Mouse (Mus musculus) kidney, postnatal 14 days (tissue): Measurements from ENCODE around the gene Mdfi.
A peak's percentile ranks its signal among the peaks of the same experiment; 100 is the strongest.

Experiments used
- DNase-seq: peaks from one replicate; pipeline ENCODE4 v3.0.0; 2022; ENCODE audit warnings: mixed read lengths

Mdfi gene

DNA sequence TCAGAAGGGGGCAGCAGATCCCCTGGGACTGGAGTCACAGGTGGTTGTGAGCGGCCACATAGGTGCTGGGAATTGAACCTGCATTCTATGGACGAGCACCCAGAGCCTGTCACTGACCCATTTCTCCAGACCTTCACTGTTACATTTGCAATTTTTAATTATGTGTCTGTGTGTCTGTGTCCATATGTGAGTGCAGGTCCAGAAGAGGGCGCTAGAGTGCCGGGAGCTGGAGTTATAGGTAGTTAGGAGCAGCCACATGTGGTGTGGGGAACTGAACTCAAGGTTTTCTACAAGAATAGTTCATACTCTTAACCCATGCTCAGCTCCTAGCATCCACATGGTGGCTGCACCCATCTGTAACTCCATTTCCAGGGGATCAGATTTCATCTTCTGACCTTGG, 37.5 kb downstream of the Mdfi start:
- DNase-seq: peak; percentile 7

DNA sequence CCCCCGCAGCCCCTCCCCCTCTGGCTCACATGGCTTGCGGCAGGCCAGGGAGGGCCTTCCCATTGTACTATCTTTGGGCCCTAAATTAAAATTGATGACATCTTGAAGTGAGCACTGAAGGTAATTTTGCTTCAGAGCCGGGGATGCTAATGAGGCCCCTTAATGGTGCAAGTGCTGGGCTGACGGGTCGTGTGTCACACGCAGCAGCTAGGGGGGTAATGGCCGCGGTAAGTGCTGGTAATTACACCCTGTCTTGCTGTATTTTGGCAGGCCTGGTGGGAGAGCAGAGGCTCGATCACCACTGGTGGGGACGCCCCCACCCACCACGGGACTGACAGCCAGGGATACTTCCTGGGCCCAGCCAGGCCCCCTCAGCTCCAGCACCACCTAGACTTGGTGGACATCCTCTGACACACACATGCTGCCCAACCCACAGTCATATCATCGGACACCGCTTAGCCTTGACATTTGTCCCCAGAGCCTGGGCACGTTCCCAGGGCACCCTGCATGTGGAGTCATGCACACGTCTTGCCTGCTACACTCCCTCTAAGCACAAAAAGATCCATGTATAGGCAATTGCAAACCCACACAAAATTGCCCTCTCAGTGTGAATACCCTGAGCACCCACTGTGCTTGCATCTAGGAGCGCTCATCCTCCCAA, 38.2 kb downstream of the Mdfi start:
- DNase-seq: peak; percentile 3

DNA sequence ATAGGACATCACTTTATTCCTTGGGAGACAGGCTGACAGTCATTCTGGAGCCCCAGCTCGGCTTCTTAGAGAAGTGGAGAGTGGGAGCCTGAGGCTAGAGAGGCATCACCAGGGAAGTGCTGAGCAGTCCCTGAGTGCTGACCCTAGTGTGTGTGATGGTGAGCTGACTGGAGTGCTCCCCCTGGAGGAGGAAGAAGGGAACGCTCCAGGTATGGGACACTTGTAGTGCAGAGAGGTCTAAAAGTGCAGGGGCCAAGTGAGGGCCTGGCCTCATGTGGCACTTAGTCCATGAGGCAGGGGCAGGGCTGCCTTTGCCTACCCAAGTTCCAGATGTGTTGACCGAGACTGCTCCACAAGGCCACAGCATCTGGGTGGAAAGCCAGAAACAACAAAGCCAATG, 39.0 kb downstream of the Mdfi start:
- peak; percentile 66 for DNase-seq

DNA sequence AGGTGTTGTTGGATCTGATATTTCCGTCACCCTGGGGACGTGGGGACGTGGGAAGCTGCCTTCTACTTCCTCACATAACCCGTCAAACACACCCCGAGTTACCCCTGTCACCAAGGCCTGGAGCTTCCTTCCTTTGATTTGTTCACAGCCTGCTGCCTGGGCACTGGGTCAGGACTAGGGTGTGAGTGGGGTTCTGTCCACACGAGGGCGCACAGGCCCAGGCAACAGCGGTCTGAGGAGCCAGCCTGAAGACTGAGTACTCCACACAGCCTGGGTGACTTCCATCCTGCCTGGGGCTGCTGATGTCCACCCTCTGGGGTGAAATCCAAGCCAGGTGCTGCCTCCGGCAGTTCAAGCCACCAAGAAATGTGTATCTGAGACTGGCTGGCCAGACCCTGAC, 41.1 kb downstream of the Mdfi start:
- peak; percentile 91 for DNase-seq

DNA sequence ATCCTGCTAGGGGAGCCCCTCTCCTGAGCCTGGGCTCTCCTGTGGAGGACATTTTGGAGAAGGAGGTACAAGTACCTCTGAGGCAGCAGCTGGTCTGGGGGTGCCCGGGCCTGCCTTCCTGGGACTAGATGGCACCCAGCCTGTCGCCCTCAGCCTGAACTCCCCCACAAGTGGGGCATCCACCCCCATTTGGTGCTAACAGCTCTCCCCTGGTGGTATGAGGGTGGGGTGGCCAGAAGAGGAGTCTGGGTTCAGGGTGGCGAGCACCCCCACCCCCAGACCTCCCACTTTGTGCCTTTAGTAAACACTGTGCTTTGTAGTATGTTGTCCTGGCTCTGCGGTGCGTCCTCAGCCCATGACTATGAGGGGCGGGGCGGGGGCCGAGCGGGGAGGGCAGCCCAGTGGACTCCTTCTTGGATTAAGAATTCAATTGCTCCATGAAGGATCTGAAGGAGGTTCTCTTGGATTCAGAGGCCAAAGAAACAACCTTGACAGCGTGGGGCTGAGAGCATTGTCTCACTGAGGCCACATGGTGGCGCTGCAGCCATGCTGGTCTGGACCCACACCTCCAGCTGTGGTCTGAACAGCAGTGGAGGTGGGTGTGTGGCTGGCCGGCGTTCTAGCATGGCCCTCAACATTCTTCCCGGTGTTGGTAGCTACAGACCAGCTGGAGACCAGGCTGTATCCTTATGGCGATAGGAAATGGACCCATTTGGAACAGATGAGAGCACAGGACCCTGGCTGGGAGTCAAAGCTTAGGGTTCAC, 42.2 kb downstream of the Mdfi start:
- peak; percentile 79 for DNase-seq

DNA sequence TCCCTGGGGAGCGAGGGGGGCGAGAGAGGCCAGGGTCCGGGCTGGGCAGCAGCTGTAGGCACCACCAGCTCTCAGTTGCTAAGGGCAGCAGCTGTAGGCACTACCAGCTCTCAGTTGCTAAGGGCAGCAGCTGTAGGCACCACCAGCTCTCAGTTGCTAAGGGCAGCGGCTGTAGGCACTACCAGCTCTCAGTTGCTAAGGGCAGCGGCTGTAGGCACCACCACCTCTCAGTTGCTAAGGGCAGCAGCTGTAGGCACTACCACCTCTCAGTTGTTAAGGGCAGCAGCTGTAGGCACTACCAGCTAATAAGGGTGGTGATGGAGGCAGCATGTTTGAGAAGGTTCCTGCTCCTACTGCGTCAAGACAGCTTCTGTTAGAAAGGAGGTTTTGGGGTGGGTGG, 45.5 kb downstream of the Mdfi start:
- DNase-seq: no peak

DNA sequence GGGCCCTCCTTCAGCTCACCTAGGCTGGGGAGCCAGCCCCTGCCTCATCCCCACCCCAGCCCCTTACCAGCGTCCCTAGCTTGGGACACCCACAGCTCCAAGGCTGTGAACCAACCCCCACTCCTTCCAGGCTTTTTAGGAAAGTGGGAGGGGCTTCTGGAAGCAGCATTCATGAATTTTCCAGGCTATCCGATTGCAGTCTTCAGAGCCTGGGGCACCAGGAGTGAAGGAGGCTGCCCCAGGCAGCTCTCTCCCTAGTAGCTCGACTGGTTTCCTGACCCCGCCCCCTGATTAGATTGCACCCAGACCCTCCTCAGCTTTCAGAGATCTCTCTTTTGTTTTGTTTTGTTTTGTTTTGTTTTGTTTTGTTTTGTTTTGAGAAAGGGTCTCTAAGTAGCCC, 46.2 kb downstream of the Mdfi start:
- DNase-seq: no peak

DNA sequence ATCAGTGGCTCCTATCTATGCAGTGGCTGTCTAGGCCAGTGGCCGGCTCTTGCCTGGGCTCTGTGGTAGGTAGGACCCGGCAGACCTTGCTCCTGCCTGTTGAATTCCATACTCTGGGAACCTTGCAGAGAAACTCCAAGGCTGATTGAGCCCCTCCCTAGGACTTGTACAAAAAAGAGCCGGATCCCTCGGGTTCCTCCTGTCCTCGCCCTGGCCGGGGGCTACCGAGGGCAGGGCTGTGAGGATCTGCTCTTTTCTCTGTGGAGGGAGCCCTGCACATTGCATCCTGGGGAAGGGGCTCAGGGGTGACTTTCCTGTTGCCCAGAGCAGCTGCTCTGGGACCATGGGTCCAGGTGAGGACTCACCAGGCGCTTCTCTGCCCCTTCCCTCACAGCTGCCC, 46.9 kb downstream of the Mdfi start:
- DNase-seq: no peak

DNA sequence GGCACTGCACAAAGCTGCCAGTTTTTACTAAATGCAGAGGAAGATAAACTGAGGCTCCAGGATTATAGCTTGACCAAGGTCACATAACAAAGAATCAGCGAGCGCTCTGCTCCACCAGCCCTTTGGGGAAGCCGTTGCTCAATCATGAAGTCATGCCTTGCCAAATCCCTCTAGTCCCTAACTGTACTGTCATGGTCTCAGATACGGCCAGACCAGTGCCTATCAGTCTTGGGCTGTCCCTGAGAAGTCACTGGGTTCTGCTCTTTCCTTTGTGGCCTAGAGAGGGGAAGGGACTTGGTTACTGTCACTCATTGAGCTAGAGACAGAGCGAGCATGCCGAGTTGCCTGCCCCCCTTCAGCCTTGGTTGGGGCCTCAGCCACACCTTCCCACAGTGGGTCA, 50.1 kb downstream of the Mdfi start:
- DNase-seq: no peak

DNA sequence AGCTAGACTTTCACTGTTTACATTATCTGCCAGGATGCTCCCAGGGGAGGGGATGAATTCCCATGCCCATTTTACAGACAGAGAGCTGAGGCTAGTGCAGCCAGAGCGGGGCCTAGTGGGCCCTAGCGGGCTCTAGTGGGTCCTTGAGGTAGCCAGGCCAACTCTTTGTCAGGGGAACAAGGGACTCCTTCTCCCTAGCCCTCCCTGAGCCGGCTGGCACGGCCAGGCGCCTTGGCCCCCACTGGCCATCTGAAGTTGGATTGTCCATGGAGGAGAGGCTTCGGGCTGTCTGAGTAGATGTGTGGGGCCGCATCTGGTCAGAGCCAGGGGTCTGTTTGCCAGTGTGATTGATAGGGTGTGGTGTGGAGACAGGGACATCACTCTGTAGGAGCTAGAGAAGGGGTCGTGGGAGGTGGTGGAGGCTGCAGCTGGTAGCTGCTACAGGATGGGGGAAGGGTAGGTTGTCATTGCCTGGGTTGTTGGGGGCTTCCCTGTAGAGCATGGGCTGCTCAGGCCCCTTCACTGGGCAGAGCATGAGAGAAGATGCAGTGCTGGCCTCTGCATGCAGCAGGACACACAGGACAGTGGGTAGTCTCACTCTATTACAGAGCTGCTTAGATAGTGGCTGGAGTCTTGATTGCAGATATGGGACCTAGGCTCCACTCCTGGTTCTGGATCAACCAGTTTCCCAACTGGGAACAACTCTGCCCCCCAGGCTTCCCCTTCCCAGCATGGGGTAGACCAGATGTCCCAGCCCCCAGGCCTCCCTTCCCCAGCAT, 50.9 kb downstream of the Mdfi start:
- DNase-seq: no peak

DNA sequence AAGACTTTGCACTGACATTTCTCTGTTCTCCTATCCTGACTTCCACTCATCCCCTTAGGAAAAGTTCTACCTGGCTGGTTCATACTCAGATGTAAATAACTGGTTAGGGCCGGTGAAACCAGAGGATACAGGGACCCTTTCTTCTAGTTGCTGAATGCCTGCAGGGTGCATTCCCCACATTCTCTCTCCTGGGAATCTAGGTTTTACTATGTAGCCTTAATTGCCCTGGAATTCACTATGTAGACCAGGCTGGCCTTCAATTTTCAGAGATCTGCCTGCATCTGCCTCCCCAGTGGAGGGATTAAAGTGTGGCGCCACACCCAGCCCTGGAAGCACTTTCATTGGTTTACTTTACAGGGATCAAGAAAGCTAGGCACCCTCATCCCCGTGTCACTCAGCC, 52.0 kb downstream of the Mdfi start:
- no peak for DNase-seq

DNA sequence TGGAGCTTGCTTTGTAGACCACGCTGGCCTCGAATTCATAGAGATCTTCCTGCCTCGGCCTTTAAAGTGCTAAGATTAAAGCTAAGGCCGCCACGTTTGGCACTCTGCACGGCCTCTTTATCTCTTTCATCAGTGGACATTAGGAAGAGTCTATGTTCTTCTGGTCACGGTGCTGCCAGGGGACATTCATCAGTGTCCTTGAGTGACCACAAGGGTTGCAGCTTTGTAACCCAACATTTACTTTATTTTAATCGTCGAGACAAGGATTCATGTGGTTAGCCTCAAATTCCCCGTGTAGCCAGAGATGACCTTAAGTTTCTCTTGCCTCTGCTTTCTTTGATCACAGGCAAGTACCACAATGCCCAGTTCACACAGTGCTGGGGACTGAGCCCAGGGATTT, 54.0 kb downstream of the Mdfi start:
- DNase-seq: no peak

DNA sequence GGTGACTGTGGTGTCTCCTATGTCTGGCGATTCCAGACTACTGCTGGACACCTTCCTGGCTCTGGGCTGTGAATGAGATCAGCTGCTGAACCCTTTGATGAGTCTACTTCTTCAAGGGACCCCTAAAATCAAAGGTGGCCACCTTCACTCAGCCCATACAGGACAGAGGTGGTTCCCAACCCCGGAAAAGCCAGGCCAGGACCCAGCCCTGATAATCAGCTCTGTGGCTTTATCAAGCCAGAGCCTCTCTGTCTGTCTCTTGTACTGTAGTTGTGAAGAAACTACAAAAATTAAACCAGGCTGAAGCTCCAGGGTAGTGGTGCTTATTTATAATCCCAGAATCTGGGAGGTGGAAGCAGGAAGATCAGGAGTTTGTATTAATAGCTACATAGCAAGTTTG, 57.4 kb downstream of the Mdfi start:
- DNase-seq: no peak

DNA sequence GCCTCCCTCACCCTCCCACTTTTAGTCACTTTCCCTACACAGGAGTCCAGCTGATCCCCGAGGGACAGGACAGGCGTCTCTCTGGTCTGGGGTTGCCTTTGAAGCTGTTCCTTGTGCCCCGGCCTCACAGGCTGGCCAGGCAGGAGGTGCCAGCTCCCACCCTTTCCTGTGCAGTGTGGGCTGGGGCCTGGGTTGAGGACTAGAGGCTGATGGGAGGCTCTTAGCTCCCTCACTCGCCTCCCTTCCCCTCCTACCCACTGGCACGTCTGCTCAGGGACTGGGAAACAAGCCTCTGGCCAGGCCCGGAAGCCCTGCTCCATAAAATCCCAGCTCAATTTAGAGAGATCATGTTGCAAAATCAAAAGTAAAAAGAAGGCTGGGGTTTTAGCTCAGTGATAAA, 60.9 kb downstream of the Mdfi start:
- DNase-seq: no peak

DNA sequence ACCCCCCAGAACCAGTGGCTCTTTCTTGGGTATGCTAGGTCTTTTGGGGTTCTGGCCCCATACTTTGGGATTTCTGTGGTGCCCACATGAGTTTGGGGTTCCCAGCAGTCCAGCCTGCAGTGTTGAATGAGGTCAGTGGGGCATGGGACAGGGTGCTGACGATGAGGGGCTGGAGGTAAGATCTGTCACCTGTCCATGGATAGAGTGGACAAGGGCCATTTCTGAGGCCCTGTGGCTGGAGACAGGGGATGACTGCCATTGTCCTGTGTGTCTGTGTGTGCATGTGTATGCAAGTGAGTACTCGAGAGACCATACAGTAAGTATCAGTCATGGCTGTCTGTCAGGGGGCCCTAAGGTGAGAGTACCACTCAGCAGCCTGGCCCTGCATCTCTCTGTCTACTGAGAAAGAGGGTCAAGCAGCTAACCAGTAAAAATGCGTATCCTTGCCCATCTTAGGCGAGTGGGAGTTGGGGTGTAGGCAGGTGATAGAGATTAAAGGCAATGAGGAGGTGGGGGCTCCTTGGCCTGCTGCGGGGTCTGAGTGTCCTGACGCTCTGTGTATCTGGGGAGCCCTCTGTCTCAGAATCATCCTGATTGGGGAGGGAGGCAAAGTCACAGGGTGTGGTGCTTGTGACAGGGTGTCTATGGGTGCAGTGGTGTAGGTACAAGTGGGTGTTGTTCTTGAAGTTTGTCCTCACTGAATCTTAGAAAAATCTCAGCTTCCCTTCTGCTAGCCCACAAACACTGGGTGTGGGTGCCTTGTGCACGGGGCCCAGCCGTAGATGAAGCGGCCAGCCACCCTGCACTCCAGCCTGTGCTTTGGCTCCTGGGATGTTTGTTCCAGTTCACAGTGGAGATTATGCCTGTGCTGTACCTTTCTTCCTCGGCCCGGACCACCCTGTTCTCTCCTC, 64.8 kb downstream of the Mdfi start:
- DNase-seq: no peak

DNA sequence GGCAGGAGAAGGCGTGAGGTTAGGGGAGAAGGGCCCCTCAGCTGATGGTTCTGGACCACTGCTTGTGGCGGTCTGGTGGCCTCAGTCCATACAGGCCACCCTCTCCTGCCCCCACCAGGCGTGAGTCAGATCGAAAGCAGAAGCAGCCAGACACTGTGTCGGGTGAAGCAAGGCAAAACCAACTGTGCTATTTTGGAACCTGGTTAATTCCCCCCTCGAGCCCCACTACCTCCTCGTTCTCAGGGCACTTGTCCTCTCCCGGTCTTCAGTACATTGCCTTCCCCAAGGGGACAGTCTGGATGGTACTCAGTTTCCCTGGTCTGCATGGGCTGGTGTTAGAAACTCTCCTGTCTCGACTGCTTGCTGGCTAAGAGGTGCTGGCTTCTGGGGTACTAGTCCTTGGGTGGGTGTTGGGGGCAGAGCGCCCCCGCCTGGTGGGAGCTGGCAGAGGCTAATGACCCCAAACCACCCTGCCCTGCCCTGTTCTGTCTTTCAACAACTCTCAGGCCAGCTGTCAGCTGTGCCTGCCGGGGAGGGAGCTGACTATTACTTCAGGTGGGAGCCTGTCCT, 65.7 kb downstream of the Mdfi start:
- no peak for DNase-seq

DNA sequence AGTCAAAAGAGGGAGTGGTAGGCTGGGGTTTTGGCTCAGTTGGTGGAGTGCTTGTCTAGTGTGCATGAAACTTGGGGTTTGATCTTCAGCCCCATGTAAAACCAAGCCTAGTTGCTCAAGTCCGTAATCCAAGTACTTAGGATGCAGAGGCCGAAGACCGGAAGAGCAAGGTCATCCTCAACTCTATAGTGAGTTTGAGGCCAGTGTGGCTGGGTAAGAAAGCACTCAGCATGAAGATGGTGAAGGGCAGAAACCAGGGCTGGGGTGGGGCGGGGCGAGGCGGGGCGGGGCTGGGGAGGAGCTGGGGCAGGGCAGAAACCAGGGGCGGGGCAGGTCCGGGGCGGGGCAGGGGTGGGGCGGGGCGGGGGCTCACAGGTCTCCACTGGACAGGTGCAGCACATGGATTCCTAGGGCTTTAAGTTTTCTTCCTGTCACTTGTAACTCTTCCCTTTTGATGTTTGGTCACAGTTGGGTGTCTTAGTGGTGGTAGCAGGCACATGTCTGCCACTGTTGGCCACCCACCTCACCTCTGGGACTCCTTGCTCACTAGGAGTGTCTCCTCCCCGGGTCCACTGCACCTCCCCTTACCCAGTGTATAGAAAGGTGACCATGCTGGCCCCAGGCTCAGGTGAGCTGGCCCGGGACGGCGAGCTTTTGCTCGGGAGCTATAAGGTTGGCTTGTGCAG, 66.9 kb downstream of the Mdfi start:
- no peak for DNase-seq

DNA sequence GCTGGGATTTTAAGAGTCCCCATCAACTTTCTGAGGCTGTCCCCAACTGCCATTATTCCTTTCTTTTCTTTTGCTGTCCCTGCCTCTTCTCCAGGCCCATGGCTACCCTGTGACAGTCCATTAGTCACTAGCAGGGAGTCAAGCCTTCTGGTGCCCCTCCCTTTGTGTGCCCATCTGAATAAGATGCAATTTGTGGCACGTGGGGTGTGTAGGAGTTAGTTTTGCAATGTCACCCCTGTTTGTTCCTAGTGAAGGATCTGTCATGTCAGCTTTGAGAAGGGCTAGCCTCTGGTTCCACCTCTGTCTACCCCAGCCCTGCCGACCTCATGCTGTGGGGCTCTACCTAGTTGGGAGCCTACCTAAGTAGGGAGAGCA, 67.4 kb downstream of the Mdfi start:
- no peak for DNase-seq

DNA sequence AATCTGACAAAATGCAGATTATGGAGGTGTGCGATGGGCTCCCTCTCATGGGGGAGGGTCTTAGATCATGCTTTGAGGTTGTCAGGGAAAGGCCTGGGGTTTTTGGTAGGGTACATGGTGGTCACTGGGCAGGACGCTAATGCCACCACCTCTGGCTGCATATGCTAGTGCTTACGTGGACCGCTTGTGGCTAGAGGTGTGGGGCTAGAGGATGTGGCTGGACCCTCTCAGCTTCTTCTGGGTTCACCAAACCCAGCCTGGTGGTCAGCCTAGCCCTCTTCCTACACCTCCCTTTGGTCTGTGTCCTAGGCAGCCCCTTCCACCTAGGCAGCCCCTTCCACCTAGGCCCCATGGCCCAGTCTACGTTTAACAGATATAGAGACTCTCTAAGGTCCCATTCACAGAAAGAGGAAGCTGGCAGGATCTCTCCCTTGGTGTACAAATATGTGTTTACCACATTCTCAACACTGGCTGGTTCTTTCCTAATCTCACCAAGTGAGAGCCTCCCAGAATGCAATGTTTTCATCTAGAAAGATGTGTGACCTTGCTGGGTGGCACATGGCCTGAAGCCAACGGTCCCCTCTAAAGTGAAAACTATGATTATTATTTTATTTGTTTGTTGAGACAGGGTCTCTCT, 68.0 kb downstream of the Mdfi start:
- no peak for DNase-seq

DNA sequence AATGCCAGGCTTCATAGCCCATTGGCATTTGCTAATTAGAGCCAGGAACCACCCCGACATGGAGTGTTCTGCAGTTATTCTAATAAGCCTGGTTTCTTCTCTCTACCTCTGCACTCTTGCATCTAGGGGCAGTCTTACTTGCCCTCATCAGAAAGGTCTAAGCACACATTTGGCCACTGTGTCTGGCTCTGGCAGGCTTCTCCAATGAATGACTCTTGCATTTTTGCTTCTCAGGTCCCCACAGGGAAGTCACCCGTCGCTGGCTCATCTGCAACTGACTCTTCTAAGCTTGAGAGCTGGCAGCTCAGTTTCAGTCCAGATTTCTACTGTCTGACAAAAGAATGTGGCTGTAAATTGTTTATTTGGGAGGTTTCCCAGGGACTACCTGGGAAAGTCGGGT, 68.5 kb downstream of the Mdfi start:
- DNase-seq: no peak
